Mouse (Mus musculus) frontal cortex, postnatal 25 days (tissue): ENCODE results near the gene Slc8a2.

Experiments used
- DNase-seq, 2 experiments: peaks; one replicate each; pipeline ENCODE4 v3.0.0; 2022; ENCODE audit warnings: low spot score in 2 of 2

Gene Slc8a2

DNA sequence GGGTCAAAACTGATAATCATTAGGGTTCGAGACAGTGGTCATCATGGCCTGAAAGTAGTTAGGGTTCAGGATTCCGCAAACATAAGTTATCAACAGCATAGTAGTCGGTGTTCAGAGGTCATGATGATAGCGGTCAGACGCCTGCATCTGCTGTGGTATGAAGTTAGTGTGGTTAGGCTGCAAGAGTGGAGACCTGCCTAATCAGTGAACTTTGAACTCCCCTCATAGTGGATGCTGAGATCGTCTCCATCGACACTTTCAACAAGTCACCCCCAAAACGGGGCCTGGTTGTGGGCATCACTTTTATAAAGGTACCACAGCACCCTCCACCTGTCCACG lies 9.4 kb upstream of the Slc8a2 start:
- DNase-seq: no peak

- no peak for DNase-seq
Observed at GRCm38 (mm10) chr7:16125829-16126228, 3.8 kb upstream of the Slc8a2 start.

GRCm38 (mm10) chr7:16128344-16128743 lies 1.3 kb upstream of the Slc8a2 start:
- DNase-seq: no peak

- DNase-seq: no peak
Observed at GRCm38 (mm10) chr7:16128899-16129298, 727 bp upstream of the Slc8a2 start.

- no peak for DNase-seq
Observed at GRCm38 (mm10) chr7:16129846-16130691, 443 bp downstream of the Slc8a2 start.

- no peak for DNase-seq
Observed at GRCm38 (mm10) chr7:16130956-16131634, 1.5 kb downstream of the Slc8a2 start.

DNA sequence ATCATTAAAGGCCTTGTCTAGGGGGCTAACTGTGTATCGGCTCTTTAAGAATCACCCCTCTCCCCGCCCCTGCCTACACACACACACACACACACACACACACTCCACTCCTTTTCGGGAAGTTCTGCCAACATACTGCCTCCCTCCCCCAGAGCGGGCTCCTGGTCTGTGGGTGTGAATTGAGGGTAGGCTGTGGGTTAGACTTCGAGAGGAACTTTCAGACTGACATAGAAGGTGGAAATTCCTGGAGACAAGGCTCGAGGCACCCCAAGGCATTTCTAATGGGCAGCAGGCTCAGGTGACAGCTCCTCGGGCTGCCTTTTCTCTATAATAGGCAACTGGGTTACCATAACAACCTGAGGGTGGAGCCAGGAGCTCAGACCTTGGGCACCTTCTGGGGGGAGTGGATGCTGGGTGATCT lies 2.5 kb downstream of the Slc8a2 start:
- DNase-seq: no peak

GRCm38 (mm10) chr7:16132926-16133325 lies 3.3 kb downstream of the Slc8a2 start:
- no peak for DNase-seq

DNA sequence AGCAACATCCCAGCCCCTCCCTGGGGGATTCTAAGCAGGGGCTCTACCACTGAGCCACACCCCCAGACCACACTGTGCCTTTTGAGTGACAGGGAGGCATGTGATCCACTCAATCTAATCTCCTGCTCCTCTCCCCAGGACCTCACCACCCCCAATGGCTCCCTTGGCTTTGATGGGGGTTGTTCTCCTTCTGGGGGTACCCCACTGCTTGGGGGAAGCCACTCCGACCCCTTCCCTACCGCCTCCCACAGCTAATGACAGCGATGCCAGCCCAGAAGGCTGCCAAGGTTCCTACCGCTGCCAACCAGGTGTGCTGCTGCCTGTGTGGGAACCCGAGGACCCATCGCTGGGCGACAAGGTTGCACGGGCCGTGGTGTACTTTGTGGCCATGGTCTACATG lies 4.1 kb downstream of the Slc8a2 start:
- no peak for DNase-seq

- DNase-seq: no peak
Observed at GRCm38 (mm10) chr7:16134951-16135392, 5.3 kb downstream of the Slc8a2 start.

GRCm38 (mm10) chr7:16146489-16147410 lies 17.1 kb downstream of the Slc8a2 start:
- no peak for DNase-seq

DNA sequence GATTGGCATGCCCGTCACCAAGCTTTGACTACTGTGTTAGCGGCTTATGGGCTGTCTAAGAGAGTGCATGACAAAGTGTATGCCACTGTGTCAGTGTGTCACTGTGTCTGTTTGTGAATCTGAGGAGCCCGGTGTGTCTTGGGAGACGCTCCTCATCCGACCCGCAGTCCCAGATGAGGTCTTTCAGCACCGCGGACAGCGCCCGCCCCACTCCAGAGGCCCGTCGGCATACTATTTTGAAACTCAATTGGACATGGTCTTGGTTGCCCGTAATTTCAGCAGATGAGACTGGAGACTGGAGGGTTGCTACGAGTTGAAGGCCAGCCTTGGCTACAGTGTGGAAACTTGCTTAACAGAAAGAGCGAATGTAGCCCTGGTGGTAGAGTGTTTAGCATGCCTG lies 18.0 kb downstream of the Slc8a2 start:
- DNase-seq: no peak

DNA sequence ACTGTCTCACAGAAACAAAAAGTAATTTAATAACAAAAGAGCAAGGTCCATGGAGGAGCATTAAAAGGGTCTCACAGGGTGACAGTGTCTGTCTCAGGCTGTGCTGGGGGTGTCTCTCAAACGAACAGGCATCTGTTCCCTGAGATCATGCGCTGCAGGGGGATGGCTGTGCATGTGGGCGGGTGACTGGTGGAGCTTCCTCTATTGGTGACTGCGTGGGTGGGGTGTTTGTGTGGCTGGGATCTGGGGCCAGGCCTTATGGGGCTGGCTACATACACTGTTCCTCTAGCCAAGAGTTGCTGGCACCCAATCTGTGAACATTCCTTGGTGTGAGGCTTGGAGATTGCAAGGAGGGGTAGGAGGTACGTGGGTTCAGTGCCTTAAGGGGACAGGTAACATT lies 19.6 kb downstream of the Slc8a2 start:
- peak in 1 of 2 experiments; percentile 75 for DNase-seq

GRCm38 (mm10) chr7:16150191-16151145 lies 20.8 kb downstream of the Slc8a2 start:
- DNase-seq: no peak

DNA sequence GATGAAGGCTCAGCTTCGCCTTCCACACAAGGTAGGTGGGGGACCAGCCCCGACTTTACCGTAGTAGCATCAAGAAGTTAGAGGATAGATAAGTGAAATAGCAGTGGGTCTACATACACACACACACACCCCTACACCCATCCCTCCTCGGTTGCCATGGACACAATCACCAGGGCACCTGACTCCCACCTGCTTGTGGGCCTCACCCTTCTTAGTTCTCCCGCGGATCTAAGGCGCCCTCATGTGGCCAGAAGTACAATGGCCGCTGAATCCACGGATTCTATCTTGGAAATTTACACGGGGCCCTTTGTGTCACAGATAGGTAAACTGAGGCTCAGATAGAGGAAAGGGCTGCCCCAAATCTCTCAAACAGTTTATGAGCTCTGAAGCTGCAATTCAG lies 23.9 kb downstream of the Slc8a2 start:
- DNase-seq: no peak

GRCm38 (mm10) chr7:16155132-16155872 lies 25.7 kb downstream of the Slc8a2 start:
- DNase-seq: no peak

- DNase-seq: no peak
Observed at GRCm38 (mm10) chr7:16156105-16156714, 26.6 kb downstream of the Slc8a2 start.

DNA sequence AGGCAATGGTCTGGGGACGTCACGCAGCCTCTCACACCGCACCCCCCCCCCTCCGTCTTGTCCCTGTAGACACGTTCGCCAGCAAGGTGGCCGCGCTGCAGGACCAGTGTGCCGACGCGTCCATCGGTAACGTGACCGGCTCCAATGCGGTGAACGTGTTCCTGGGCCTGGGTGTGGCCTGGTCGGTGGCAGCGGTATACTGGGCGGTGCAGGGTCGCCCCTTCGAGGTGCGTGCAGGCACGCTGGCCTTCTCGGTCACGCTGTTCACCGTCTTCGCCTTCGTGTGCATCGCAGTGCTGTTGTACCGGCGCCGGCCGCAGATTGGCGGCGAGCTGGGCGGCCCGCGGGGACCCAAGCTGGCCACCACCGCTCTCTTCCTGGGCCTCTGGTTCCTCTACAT lies 29.1 kb downstream of the Slc8a2 start:
- DNase-seq: no peak

- DNase-seq: no peak
Observed at GRCm38 (mm10) chr7:16160702-16161101, 31.1 kb downstream of the Slc8a2 start.

- DNase-seq: no peak
Observed at GRCm38 (mm10) chr7:16161302-16161701, 31.7 kb downstream of the Slc8a2 start.
